Mouse (Mus musculus): ENCODE measurements around the gene Dip2b.

The Dip2b gene

DNA sequence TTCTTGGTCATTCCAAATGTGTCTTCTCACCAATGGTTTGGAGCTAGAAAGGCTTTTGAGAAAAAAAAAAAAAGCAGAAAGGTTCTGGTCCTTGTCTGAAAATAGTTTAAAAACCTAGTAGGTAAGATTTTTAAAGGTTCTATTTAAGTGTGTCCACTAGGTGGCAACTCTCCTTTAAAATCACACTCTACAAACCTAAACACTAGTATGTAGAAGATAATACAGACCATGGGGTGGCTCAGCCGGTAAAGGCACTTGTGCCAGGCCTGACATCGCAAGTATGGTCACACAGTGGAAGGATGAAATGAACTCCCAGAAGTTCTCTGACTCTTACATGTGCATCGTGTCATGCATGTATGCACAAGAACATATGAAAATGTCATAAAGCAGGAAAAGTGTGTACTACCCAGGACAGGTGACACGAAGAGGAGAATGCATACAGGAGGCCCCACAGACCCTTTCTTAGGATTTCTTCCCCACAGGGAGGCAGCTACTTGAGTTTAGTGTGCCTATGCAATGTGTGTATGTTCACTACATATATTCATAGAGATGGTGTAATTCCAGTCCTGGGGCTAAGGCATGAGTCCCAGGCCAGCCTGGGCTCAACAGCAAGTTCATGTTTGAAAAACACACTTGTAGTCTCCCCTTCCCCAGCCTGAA is 224.9 kb downstream of the Dip2b start:
- DNase-seq (ENCODE audit: low spot score): peak; percentile 13

DNA sequence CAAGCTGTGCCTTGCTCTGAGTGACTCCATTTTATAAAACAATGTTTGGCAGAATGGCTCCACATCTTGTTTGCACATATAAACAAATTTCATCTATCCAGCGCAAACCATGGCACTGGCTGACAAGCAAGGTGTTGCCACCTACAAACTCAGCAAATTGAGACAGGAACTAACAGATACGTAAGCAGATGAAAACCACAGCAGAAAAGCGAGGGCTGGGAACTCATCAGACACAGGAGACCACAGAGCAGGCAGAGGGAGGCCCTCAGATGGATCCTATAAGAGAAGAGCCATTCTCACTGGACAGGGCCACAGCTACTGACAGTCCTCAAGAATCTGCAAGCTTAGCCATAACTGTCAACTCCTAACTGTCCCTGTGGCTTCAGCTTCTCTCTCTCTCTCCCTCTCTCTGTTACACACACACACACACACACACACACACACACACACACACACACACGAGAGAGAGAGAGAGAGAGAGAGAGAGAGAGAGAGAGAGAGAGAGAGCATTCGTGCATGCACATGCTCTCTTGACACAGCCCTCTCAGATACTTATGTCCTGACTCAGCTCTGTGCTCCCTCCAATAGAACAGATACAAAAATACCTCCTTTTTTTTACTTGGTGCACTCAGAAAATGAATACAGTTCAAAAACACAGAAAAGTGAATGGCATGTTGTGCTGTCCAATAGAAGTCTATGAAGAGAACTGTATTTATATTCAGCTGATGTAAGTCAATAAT is 227.3 kb downstream of the Dip2b start:
- no peak for DNase-seq (ENCODE audit: low spot score)

DNA sequence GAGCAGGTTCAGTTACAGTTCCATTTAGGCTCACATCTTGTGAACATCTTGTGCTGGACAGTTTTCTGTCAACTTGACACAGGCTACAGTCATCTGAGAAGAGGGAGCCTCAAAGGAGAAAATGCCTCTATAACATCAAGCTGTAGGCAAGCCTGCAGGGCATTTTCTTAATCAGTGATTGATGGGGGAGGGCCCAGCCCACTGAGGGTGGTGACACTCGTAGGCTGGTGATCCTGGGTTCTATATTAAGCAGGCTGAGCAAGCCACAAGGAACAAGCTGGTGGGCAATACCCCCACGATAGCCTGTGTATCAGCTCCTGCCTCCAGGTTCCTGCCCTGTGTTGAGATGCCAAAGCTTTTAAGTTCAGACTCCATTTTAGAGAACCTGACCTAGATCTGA is 230.5 kb downstream of the Dip2b start:
- no peak for DNase-seq (ENCODE audit: low spot score)
